Mouse (Mus musculus): ENCODE measurements around the gene Cfap65. TPM values are rescaled to one million over a fixed set of nuclear protein-coding genes. Genes with fewer than 3 reads are reported as not detected.

Gene Cfap65
- polyA plus RNA-seq, 1 experiment = not detected

DNA sequence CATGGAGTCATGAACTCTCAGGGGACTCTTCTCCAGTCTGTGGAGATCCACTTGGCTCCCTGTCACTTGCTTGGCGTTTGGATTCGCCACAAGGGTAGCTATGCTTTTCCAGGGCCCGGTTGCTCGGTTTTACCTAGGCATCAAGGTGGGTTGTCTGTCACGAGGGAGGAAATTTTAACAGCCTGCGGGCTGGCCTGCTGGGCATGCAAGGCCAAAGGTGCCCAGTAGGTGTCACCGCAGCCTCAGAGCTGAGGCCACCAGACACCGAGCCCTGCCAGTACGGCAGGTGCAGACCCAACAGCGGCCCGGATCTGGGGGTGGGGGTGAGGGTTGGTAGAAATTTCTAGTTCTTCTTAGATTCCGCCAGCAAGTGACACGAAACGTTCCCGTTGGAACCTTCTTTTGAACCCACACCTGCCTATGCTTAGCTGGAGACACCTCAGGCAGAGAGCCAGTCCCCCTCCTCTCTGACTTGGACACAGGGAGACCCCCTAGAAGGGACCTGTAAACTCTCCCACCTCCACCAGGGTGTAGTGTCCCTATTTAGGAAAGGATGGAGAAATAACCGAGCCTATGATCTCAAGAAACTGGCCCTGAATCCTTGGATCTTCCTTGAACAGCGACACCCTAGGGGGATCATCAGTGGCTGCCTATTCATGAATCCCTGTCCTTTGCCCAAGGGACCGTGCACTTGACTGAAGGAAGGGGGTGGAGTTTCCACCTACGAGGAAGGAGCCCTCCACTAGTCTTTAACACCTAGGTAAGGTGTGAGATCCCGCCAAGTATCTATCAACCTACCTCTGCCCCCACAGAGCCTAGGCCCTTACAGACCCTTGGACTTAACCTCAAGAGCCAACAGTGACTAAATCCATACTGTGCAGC, 13.6 kb upstream of the Cfap65 start:
- TF ChIP-seq POLR2A (IDR thresholded peaks at IDR 0.05; ENCODE audit: borderline replicate concordance, control insufficient read depth, low read depth, low read length) (no peak), CTCF (IDR thresholded peaks at IDR 0.05; ENCODE audit: control insufficient read depth, insufficient read depth, low read length) (peak; percentile 75)
- Histone ChIP-seq H3K4me3 (replicated peaks; ENCODE audit: control insufficient read depth, low read depth, low read length) (no peak overlapping the region), H3K4me1 (ENCODE audit: control insufficient read depth, insufficient read depth, low read length) (no peaks in the 10 kb centered on the region), H3K27ac (ENCODE audit: control insufficient read depth, insufficient read depth, low read depth, low read length, poor library complexity) (no peak overlapping the region)
- WGBS = 4% methylated on average over 20 of the region's 20 CpGs

DNA sequence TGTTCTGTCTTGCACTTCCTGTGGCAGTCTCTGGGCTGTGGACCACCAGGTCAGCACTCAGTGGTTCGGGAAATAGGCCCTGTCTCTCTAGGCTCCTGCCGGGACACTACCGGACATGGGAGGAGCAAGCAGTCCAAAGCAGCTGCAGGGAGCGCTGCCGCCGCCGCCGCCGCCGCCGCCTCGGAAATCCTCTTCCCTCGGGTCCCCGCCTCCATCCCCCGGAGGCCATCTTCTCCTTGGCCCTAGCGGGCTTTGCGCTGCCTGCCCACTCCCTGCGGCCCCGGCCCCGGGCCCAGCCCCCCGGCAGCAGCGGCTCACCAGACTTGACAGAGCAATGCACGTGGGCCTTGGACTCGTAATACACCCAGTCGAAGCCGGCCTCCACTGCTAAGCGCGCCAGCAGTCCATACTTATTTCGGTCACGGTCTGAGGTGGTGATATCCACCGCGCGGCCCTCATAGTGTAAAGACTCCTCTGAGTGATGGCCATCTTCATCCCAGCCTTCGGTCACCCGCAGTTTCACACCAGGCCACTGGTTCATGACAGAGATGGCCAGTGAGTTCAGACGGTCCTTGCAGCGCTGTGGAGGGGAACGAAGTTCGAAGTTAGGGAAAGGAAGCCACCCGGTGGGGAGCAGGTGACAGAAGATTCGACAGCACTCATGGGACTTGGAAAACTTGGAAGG, 12.7 kb upstream of the Cfap65 start:
- Histone ChIP-seq H3K4me3 (replicated peaks; ENCODE audit: control insufficient read depth, low read depth, low read length) (no peak overlapping the region), H3K4me1 (ENCODE audit: control insufficient read depth, insufficient read depth, low read length) (no peaks in the 10 kb centered on the region), H3K27ac (ENCODE audit: control insufficient read depth, insufficient read depth, low read depth, low read length, poor library complexity) (no peak overlapping the region)
- TF ChIP-seq POLR2A (IDR thresholded peaks at IDR 0.05; ENCODE audit: borderline replicate concordance, control insufficient read depth, low read depth, low read length) (no peak), CTCF (IDR thresholded peaks at IDR 0.05; ENCODE audit: control insufficient read depth, insufficient read depth, low read length) (no peak)
- 3% methylated on average over 41 of the region's 41 CpGs for WGBS

DNA sequence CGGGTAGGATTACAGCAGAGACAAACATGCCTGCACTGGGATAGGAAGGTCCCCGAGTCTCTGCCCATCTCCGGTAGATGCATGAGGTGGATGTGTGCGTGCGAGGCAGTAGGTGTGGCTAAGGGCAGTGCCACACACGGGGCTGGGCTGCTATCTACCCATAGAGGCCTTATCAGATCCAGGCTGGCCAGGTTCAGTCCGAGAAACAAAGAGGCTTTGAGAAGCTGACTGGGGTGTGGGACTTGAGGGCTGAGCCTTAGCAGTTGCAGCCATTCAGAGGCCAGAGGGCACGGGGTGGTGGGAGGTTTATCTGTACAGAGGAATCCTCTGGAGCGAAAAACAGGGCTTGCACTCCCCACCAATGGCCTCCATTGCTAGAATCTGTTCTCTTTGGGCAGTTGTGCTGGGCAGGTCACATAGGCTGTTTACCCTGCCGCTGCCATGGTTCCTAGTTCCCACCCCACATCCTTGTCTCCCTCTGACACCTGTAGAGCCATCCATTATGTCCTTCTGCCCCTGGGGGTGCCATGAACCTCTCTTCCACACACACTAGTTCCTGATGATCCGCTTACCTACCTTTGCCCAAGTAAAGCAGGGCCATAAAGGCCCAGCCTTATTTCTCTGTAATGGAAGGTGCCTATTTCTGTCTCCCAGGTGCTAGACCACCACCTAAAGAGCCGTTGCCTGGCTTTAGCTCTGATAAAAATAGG, 6.4 kb upstream of the Cfap65 start:
- H3K4me3 ChIP-seq (replicated peaks; ENCODE audit: control insufficient read depth, low read depth, low read length) = no peak overlapping the region
- no peaks in the 10 kb centered on the region for H3K4me1 ChIP-seq (ENCODE audit: control insufficient read depth, insufficient read depth, low read length)
- 56% methylated on average over 12 of the region's 12 CpGs for WGBS
- no peak overlapping the region for H3K27ac ChIP-seq (ENCODE audit: control insufficient read depth, insufficient read depth, low read depth, low read length, poor library complexity)
- TF ChIP-seq CTCF (IDR thresholded peaks at IDR 0.05; ENCODE audit: control insufficient read depth, insufficient read depth, low read length) (no peak), POLR2A (IDR thresholded peaks at IDR 0.05; ENCODE audit: borderline replicate concordance, control insufficient read depth, low read depth, low read length) (no peak)

DNA sequence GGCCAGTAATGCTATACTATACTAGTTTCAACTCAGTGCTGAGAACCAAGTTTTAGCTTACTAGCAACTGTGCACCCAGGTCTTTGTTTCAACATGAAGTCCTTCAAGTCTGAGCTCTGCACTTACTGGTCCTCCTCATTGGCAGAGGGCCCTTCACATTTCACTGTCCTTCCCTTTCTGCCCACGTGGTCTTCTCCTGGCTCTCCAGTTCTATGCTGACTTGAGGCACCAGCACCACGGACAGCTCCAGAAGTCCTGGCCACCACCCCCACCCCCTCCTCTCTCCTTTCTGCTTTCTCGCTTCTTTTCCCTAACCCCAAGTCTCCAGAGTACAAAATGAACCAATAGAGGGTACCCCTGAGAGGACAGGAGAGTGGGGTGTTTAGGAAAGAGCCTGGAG, 4.4 kb upstream of the Cfap65 start:
- TF ChIP-seq CTCF (IDR thresholded peaks at IDR 0.05; ENCODE audit: control insufficient read depth, insufficient read depth, low read length) = no peak
- TF ChIP-seq POLR2A (IDR thresholded peaks at IDR 0.05; ENCODE audit: borderline replicate concordance, control insufficient read depth, low read depth, low read length) = no peak
- 9% methylated on average over 3 of the region's 3 CpGs for WGBS

DNA sequence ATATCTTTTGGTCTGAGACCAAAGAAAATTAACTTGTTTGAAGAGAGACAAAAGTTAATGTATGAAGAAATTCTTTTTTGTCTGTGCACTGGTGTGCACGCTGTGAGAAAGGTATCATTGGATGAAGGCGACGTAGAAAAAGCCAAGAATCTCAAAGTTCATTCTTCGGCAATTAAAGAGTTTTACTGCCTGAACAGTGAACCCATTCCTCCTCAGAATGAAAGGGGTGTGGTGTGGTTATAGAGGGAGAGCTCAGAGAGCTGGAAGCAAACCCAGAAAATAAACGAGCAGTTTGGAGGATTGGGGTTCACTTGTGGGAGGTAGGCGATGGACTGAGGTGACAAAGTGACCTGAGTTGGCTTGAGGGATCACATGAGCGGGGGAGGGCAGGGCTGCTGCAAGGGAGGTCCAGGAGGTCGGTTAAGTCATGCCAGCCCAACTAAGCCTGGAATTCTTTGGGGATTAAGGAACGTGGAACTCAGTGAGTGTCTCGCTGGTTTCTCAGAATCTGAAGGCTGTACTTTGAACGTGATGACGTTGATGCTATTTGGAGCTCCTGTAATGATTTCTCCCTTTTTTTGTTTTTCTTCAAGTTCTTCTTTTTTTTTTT, 927 bp upstream of the Cfap65 start:
- WGBS = 48% methylated on average over 12 of the region's 12 CpGs
- Histone ChIP-seq H3K27ac (ENCODE audit: control insufficient read depth, insufficient read depth, low read depth, low read length, poor library complexity) (no peak overlapping the region), H3K4me3 (replicated peaks; ENCODE audit: control insufficient read depth, low read depth, low read length) (no peak overlapping the region), H3K4me1 (ENCODE audit: control insufficient read depth, insufficient read depth, low read length) (no peaks in the 10 kb centered on the region)
- no peak for TF ChIP-seq POLR2A (IDR thresholded peaks at IDR 0.05; ENCODE audit: borderline replicate concordance, control insufficient read depth, low read depth, low read length)
- TF ChIP-seq CTCF (IDR thresholded peaks at IDR 0.05; ENCODE audit: control insufficient read depth, insufficient read depth, low read length) = no peak

More for the DNA sequence above, 4.4 kb upstream of the Cfap65 start:
- no peak overlapping the region for H3K27ac ChIP-seq (ENCODE audit: control insufficient read depth, insufficient read depth, low read depth, low read length, poor library complexity)
- H3K4me3 ChIP-seq (replicated peaks; ENCODE audit: control insufficient read depth, low read depth, low read length) = no peak overlapping the region
- no peaks in the 10 kb centered on the region for H3K4me1 ChIP-seq (ENCODE audit: control insufficient read depth, insufficient read depth, low read length)

DNA sequence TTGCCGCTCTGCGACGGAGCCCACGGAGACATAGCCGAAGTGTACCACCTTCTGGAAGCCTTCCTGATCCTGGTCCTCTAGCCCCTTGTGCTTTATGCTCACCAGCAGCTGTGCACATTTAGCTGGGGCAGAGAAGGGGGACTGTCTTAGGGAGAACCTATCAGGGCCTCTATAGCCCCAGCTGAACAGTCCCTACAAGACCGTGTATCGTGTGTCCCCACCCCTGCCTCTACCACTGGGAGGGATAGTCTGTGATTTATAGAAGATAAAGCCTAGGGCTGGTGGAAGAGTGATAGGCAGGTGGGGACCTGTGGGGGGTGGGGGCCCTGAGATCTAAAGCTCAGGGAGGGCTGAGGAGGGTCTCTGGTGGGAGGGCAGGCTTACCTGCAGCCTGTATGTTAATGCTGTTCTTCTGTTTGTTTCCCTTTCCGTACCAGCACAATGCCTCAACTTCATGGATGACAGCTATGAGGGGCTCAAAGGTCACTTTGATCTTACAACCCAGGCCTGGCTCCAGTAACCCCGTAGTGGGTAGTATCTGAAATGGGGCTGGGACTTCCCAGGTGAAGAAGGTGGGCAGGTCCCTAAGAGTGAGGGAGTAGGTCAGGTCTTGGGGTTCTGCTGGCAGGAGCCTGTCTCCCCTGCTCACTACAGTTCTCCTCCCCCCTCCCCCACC, 7.6 kb downstream of the Cfap65 start:
- no peak for TF ChIP-seq POLR2A (IDR thresholded peaks at IDR 0.05; ENCODE audit: borderline replicate concordance, control insufficient read depth, low read depth, low read length)
- TF ChIP-seq CTCF (IDR thresholded peaks at IDR 0.05; ENCODE audit: control insufficient read depth, insufficient read depth, low read length) = no peak
- Histone ChIP-seq H3K4me3 (replicated peaks; ENCODE audit: control insufficient read depth, low read depth, low read length) (no peak overlapping the region), H3K27ac (ENCODE audit: control insufficient read depth, insufficient read depth, low read depth, low read length, poor library complexity) (no peak overlapping the region), H3K4me1 (ENCODE audit: control insufficient read depth, insufficient read depth, low read length) (no peaks in the 10 kb centered on the region)
- WGBS = 79% methylated on average over 9 of the region's 9 CpGs

DNA sequence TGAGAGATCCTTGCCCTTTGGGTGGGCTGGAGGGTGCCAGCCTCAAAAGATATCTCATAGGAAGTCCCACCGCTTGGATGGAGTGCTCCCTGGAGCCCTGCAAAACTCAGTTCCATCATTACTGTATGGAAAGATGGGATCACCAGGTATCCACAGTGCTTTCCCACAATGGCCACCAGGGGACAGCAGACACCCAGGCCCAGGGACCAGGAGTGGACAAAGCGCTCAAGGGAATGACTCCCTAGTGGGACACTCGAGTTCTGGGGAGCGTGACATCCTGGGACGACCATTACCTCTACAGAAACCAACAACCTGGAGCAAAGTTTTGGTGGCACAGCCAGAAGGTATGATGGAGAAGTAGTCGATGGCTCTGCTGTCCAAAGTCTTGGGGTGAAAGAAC, 8.7 kb downstream of the Cfap65 start:
- no peaks in the 10 kb centered on the region for H3K4me1 ChIP-seq (ENCODE audit: control insufficient read depth, insufficient read depth, low read length)
- no peak overlapping the region for H3K27ac ChIP-seq (ENCODE audit: control insufficient read depth, insufficient read depth, low read depth, low read length, poor library complexity)
- TF ChIP-seq CTCF (IDR thresholded peaks at IDR 0.05; ENCODE audit: control insufficient read depth, insufficient read depth, low read length) = peak; percentile 65
- no peak for TF ChIP-seq POLR2A (IDR thresholded peaks at IDR 0.05; ENCODE audit: borderline replicate concordance, control insufficient read depth, low read depth, low read length)
- H3K4me3 ChIP-seq (replicated peaks; ENCODE audit: control insufficient read depth, low read depth, low read length) = no peak overlapping the region
- 37% methylated on average over 6 of the region's 6 CpGs for WGBS
